Mouse (Mus musculus) lung, embryonic 16.5 days (tissue): Measurements from ENCODE around the gene Myo6. TPM values are rescaled to one million over a fixed set of nuclear protein-coding genes. Genes with fewer than 3 reads are reported as not detected.

Experiments
- ATAC-seq: fragments of 200-750 bp; cut with Nextera tagmentation; 2 replicates; pipeline ENCODE4 v1.8.0; 2017; ENCODE audit warnings: low read depth, mild to moderate bottlenecking, moderate library complexity
- H3K27ac ChIP-seq: fragments of 300-500 bp; sonication (generic); 2 replicates; pipeline ENCODE4 v1.5.1; 2014; ENCODE audit warnings: mild to moderate bottlenecking, control low read depth, low read length
- H3K27me3 ChIP-seq: fragments of 300-500 bp; sonication (generic); 2 replicates; pipeline ENCODE4 v1.6.1; 2014; ENCODE audit warnings: low read depth, low read length, mixed read lengths; ENCODE audit not compliant: control insufficient read depth, insufficient read depth
- H3K36me3 ChIP-seq: fragments of 300-500 bp; sonication (generic); 2 replicates; pipeline ENCODE4 v1.6.1; 2014; ENCODE audit warnings: low read length; ENCODE audit not compliant: control insufficient read depth, insufficient read depth
- H3K4me1 ChIP-seq: fragments of 300-500 bp; sonication (generic); replicated peaks from 2 replicates; pipeline ENCODE4 v1.6.1; 2014; ENCODE audit warnings: low read length, mixed read lengths; ENCODE audit not compliant: control insufficient read depth, insufficient read depth
- H3K4me2 ChIP-seq: fragments of 300-500 bp; sonication (generic); 2 replicates; pipeline ENCODE4 v1.6.1; 2014; ENCODE audit warnings: low read depth, low read length, control low read depth
- H3K4me3 ChIP-seq: fragments of 300-500 bp; sonication (generic); 2 replicates; pipeline ENCODE4 v1.5.1; 2014; ENCODE audit warnings: mild to moderate bottlenecking, low read length, control low read depth
- H3K9ac ChIP-seq: fragments of 300-500 bp; sonication (generic); 2 replicates; pipeline ENCODE4 v1.6.1; 2014; ENCODE audit warnings: low read length, control low read depth
- H3K9me3 ChIP-seq: fragments of 300-500 bp; sonication (generic); 2 replicates; pipeline ENCODE4 v1.6.1; 2016; ENCODE audit warnings: low read length; ENCODE audit not compliant: control insufficient read depth
- WGBS: fragments of 180-500 bp; shearing (Covaris S2); extraction: QIAGEN DNeasy Blood & Tissue Kit; methylation state at CpG from one replicate; pipeline ENCODE4 v1.1.7; 2014; 5-methylcytosine and 5-hydroxymethylcytosine counted together
- polyA plus RNA-seq: library from polyadenylated mRNA; unstranded; fragments of >200 nt; fragmentation: Nextera tagmentation; extraction: Ambion mirVana; gene quantifications from 2 replicates; pipeline ENCODE4 v1.2.1, GENCODE M21; 2015

Myo6 gene
- polyA plus RNA-seq, 1 experiment from 2014 or later: 27.9 TPM

- Histone ChIP-seq H3K9me3 (no peaks in the 10 kb centered on the region), H3K27me3 (no peaks in the 10 kb centered on the region), H3K4me1 (no peaks in the 10 kb centered on the region), H3K27ac (no peak overlapping the region), H3K36me3 (peaks cover 3% of the 10 kb centered on the region; the same call in 1 of the 2 replicates), H3K4me2 (no peak overlapping the region), H3K9ac (no peak overlapping the region), H3K4me3 (no peak overlapping the region)
- ATAC-seq: no peak
- WGBS: 77% methylated on average over 2 of the region's 2 CpGs
Observed at GRCm38 (mm10) chr9:80284539-80285174, 119.8 kb downstream of the Myo6 start.

- ATAC-seq: no peak
- no peak overlapping the region for H3K27ac ChIP-seq
- 91% methylated on average over 7 of the region's 7 CpGs for WGBS
- H3K36me3 ChIP-seq: peaks cover 10% of the 10 kb centered on the region; the same call in 1 of the 2 replicates
- H3K9me3 ChIP-seq: no peaks in the 10 kb centered on the region
- no peak overlapping the region for H3K9ac ChIP-seq
- no peak overlapping the region for H3K4me3 ChIP-seq
- H3K4me1 ChIP-seq: no peaks in the 10 kb centered on the region
- no peak overlapping the region for H3K4me2 ChIP-seq
- H3K27me3 ChIP-seq: no peaks in the 10 kb centered on the region
Observed at GRCm38 (mm10) chr9:80286845-80287244, 122.0 kb downstream of the Myo6 start.

- peaks cover 9% of the 10 kb centered on the region; the same call in 1 of the 2 replicates for H3K36me3 ChIP-seq
- H3K27me3 ChIP-seq: no peaks in the 10 kb centered on the region
- ATAC-seq: no peak
- H3K4me3 ChIP-seq: no peak overlapping the region
- no peak overlapping the region for H3K9ac ChIP-seq
- H3K4me2 ChIP-seq: no peak overlapping the region
- H3K4me1 ChIP-seq: no peaks in the 10 kb centered on the region
- WGBS: 47% methylated on average over 2 of the region's 2 CpGs
- no peak overlapping the region for H3K27ac ChIP-seq
- no peaks in the 10 kb centered on the region for H3K9me3 ChIP-seq
Observed at GRCm38 (mm10) chr9:80293056-80293584, 128.3 kb downstream of the Myo6 start.

- H3K4me3 ChIP-seq: no peak overlapping the region
- 48% methylated on average over 4 of the region's 4 CpGs for WGBS
- no peaks in the 10 kb centered on the region for H3K27me3 ChIP-seq
- no peak for ATAC-seq
- H3K36me3 ChIP-seq: peaks cover 6% of the 10 kb centered on the region
- no peak overlapping the region for H3K4me2 ChIP-seq
- no peak overlapping the region for H3K27ac ChIP-seq
- no peaks in the 10 kb centered on the region for H3K4me1 ChIP-seq
- no peaks in the 10 kb centered on the region for H3K9me3 ChIP-seq
- H3K9ac ChIP-seq: no peak overlapping the region
Observed at GRCm38 (mm10) chr9:80296086-80296485, 131.3 kb downstream of the Myo6 start.

GRCm38 (mm10) chr9:80299031-80299430 lies 134.2 kb downstream of the Myo6 start:
- Histone ChIP-seq H3K36me3 (peaks cover 5% of the 10 kb centered on the region; the same call in 1 of the 2 replicates), H3K27me3 (no peaks in the 10 kb centered on the region), H3K27ac (no peak overlapping the region), H3K9ac (no peak overlapping the region), H3K9me3 (no peaks in the 10 kb centered on the region), H3K4me1 (no peaks in the 10 kb centered on the region), H3K4me3 (no peak overlapping the region), H3K4me2 (no peak overlapping the region)
- 91% methylated on average over 9 of the region's 9 CpGs for WGBS
- ATAC-seq: no peak

- Histone ChIP-seq H3K27ac (no peak overlapping the region), H3K4me2 (no peak overlapping the region), H3K27me3 (no peaks in the 10 kb centered on the region), H3K9me3 (no peaks in the 10 kb centered on the region), H3K4me1 (no peaks in the 10 kb centered on the region), H3K9ac (no peak overlapping the region), H3K4me3 (no peak overlapping the region), H3K36me3 (peaks cover 9% of the 10 kb centered on the region; the same call in 1 of the 2 replicates)
- 64% methylated on average over 4 of the region's 4 CpGs for WGBS
- ATAC-seq: no peak
Observed at GRCm38 (mm10) chr9:80303518-80303917, 138.7 kb downstream of the Myo6 start.

GRCm38 (mm10) chr9:80306390-80306789 lies 141.6 kb downstream of the Myo6 start:
- WGBS: 90% methylated on average over 4 of the region's 4 CpGs
- no peak overlapping the region for H3K9ac ChIP-seq

GRCm38 (mm10) chr9:80306853-80307252 lies 142.0 kb downstream of the Myo6 start:
- H3K4me2 ChIP-seq: no peak overlapping the region
- no peak overlapping the region for H3K4me3 ChIP-seq
- no peak for ATAC-seq
- no peak overlapping the region for H3K27ac ChIP-seq
- no peaks in the 10 kb centered on the region for H3K9me3 ChIP-seq
- no peaks in the 10 kb centered on the region for H3K27me3 ChIP-seq
- 66% methylated on average over 11 of the region's 11 CpGs for WGBS
- H3K4me1 ChIP-seq: no peaks in the 10 kb centered on the region
- 0 out of 2 replicates have a peak, but pooled peaks cover 6% of the 10 kb centered on the region for H3K36me3 ChIP-seq
- no peak overlapping the region for H3K9ac ChIP-seq

More at GRCm38 (mm10) chr9:80306390-80306789, 141.6 kb downstream of the Myo6 start:
- no peaks in the 10 kb centered on the region for H3K27me3 ChIP-seq
- H3K4me3 ChIP-seq: no peak overlapping the region
- no peaks in the 10 kb centered on the region for H3K9me3 ChIP-seq
- ATAC-seq: no peak
- peaks cover 7% of the 10 kb centered on the region; the same call in 1 of the 2 replicates for H3K36me3 ChIP-seq
- H3K4me2 ChIP-seq: no peak overlapping the region
- H3K4me1 ChIP-seq: no peaks in the 10 kb centered on the region
- H3K27ac ChIP-seq: no peak overlapping the region

GRCm38 (mm10) chr9:80307629-80308028 lies 142.8 kb downstream of the Myo6 start:
- Histone ChIP-seq H3K27ac (no peak overlapping the region), H3K27me3 (no peaks in the 10 kb centered on the region), H3K36me3 (0 out of 2 replicates have a peak, but pooled peaks cover 6% of the 10 kb centered on the region), H3K4me3 (no peak overlapping the region), H3K9ac (no peak overlapping the region), H3K9me3 (no peaks in the 10 kb centered on the region), H3K4me1 (no peaks in the 10 kb centered on the region), H3K4me2 (no peak overlapping the region)
- ATAC-seq: no peak
- WGBS: 82% methylated on average over 13 of the region's 13 CpGs
